Mouse (Mus musculus) heart, embryonic 15.5 days (tissue): Measurements from ENCODE around the gene Tceal9. TPM values are rescaled to one million over a fixed set of nuclear protein-coding genes. Genes with fewer than 3 reads are reported as not detected.

Experiments
- ATAC-seq: fragments of 200-750 bp; cut with Nextera tagmentation; replicated peaks from 2 replicates; pipeline ENCODE4 v1.8.0; 2017; ENCODE audit warnings: low read depth, moderate TSS enrichment; ENCODE audit not compliant: insufficient number of reproducible peaks, insufficient read depth, low FRiP score
- H3K27ac ChIP-seq: fragments of 300-500 bp; sonication (generic); 2 replicates; pipeline ENCODE4 v1.5.1; 2015; ENCODE audit warnings: mild to moderate bottlenecking, inconsistent platforms
- H3K27me3 ChIP-seq: fragments of 300-500 bp; sonication (generic); 2 replicates; pipeline ENCODE4 v1.6.1; 2015; ENCODE audit warnings: inconsistent platforms
- H3K36me3 ChIP-seq: fragments of 300-500 bp; sonication (generic); 2 replicates; pipeline ENCODE4 v1.6.1; 2015; ENCODE audit warnings: mild to moderate bottlenecking, inconsistent platforms
- H3K4me1 ChIP-seq: fragments of 300-500 bp; sonication (generic); replicated peaks from 2 replicates; pipeline ENCODE4 v1.6.1; 2015; ENCODE audit warnings: inconsistent platforms
- H3K4me2 ChIP-seq: fragments of 300-500 bp; sonication (generic); 2 replicates; pipeline ENCODE4 v1.6.1; 2015; ENCODE audit warnings: inconsistent platforms, mild to moderate bottlenecking, moderate library complexity
- H3K4me3 ChIP-seq: fragments of 300-500 bp; sonication (generic); 2 replicates; pipeline ENCODE4 v1.5.1; 2015; ENCODE audit warnings: mild to moderate bottlenecking, inconsistent platforms
- H3K9ac ChIP-seq: fragments of 300-500 bp; sonication (generic); 2 replicates; pipeline ENCODE4 v1.6.1; 2015; ENCODE audit warnings: mild to moderate bottlenecking, inconsistent platforms
- H3K9me3 ChIP-seq: fragments of 300-500 bp; sonication (generic); replicated peaks from 2 replicates; pipeline ENCODE4 v1.6.1; 2016; ENCODE audit warnings: inconsistent platforms
- WGBS: fragments of 180-500 bp; shearing (Covaris S2); methylation state at CpG from one replicate; pipeline ENCODE4 v1.1.7; 2015; ENCODE audit warnings: mixed read lengths; 5-methylcytosine and 5-hydroxymethylcytosine counted together
- polyA plus RNA-seq: library from polyadenylated mRNA; unstranded; fragments of >200 nt; fragmentation: Nextera tagmentation; extraction: Ambion mirVana; gene quantifications from 2 replicates; pipeline ENCODE4 v1.2.1, GENCODE M21; 2015

The Tceal9 gene
- polyA plus RNA-seq, 1 experiment from 2014 or later, result 423 TPM

GRCm38 (mm10) chrX:136275386-136275785 lies 30.5 kb downstream of the Tceal9 start:
- no peak overlapping the region for H3K4me2 ChIP-seq
- ATAC-seq, result no peak
- H3K4me1 ChIP-seq, result peaks cover 5% of the 10 kb centered on the region; the same call in 1 of the 2 replicates
- H3K36me3 ChIP-seq, result no peaks in the 10 kb centered on the region
- no peaks in the 10 kb centered on the region for H3K9me3 ChIP-seq
- H3K4me3 ChIP-seq, result no peak overlapping the region
- 44% methylated on average over 3 of the region's 3 CpGs for WGBS
- no peak overlapping the region for H3K27ac ChIP-seq
- H3K27me3 ChIP-seq, result no peaks in the 10 kb centered on the region
- no peak overlapping the region for H3K9ac ChIP-seq

GRCm38 (mm10) chrX:136277577-136277976 lies 32.7 kb downstream of the Tceal9 start:
- no peak for ATAC-seq
- H3K36me3 ChIP-seq, result no peaks in the 10 kb centered on the region
- no peak overlapping the region for H3K4me3 ChIP-seq
- no peak overlapping the region for H3K4me2 ChIP-seq
- H3K9ac ChIP-seq, result no peak overlapping the region
- H3K9me3 ChIP-seq, result no peaks in the 10 kb centered on the region
- no peaks in the 10 kb centered on the region for H3K4me1 ChIP-seq
- H3K27ac ChIP-seq, result no peak overlapping the region
- 81% methylated on average over 7 of the region's 7 CpGs for WGBS
- no peaks in the 10 kb centered on the region for H3K27me3 ChIP-seq

- H3K4me3 ChIP-seq, result no peak overlapping the region
- ATAC-seq, result no peak
- H3K27me3 ChIP-seq, result no peaks in the 10 kb centered on the region
- no peaks in the 10 kb centered on the region for H3K9me3 ChIP-seq
- no peak overlapping the region for H3K27ac ChIP-seq
- no peak overlapping the region for H3K4me2 ChIP-seq
- no peaks in the 10 kb centered on the region for H3K4me1 ChIP-seq
- H3K36me3 ChIP-seq, result no peaks in the 10 kb centered on the region
- no peak overlapping the region for H3K9ac ChIP-seq
Measured at GRCm38 (mm10) chrX:136278401-136278800, 33.5 kb downstream of the Tceal9 start.

GRCm38 (mm10) chrX:136279410-136279809 lies 34.5 kb downstream of the Tceal9 start:
- no peak for ATAC-seq
- H3K27me3 ChIP-seq, result no peaks in the 10 kb centered on the region
- H3K4me1 ChIP-seq, result no peaks in the 10 kb centered on the region
- 76% methylated on average over 5 of the region's 5 CpGs for WGBS
- no peak overlapping the region for H3K4me3 ChIP-seq
- no peak overlapping the region for H3K9ac ChIP-seq
- H3K27ac ChIP-seq, result no peak overlapping the region
- H3K36me3 ChIP-seq, result no peaks in the 10 kb centered on the region
- no peak overlapping the region for H3K4me2 ChIP-seq
- H3K9me3 ChIP-seq, result no peaks in the 10 kb centered on the region

DNA sequence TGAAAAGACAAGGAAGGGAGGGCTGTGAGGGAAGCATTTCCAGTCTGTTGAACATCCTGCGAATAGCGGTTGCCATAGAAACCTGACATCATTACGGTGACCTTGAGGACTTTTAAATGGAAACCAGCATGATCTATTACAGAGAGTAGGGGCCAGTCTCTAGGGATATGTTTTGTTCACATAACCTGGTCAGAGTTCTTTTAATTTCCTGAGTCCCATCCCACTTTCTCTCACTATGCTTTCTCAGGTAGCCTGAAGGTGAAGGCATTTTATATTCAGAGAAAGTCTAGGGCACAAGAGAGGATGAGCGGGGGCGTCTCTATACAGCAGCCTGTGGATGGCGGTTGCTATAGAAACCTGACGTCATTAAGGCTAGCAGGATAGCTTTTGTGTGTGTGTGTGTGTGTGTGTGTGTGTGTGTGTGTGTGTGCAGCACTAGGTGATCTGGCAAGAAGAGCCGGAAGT lies 46.0 kb downstream of the Tceal9 start:
- no peaks in the 10 kb centered on the region for H3K4me1 ChIP-seq
- no peak overlapping the region for H3K4me2 ChIP-seq
- no peaks in the 10 kb centered on the region for H3K36me3 ChIP-seq
- H3K4me3 ChIP-seq, result no peak overlapping the region
- no peak overlapping the region for H3K9ac ChIP-seq
- 36% methylated on average over 8 of the region's 8 CpGs for WGBS
- no peaks in the 10 kb centered on the region for H3K9me3 ChIP-seq
- no peak overlapping the region for H3K27ac ChIP-seq
- no peaks in the 10 kb centered on the region for H3K27me3 ChIP-seq
- no peak for ATAC-seq

Other genes with a start within 250 kb of the Tceal9 start
- 19.3 and 20.9 TPM in 2 replicates for gene Arxes1, start 211.7 kb upstream of the Tceal9 start, polyA plus RNA-seq
- 12.5 and 28.2 TPM in 2 replicates for gene Bex2, start 176.8 kb upstream of the Tceal9 start, polyA plus RNA-seq
- gene Nxf3, start 159.8 kb upstream of the Tceal9 start, polyA plus RNA-seq, result 0.09 and 0.53 TPM in 2 replicates
- gene Bex4, start 106.1 kb upstream of the Tceal9 start, polyA plus RNA-seq, result 131 and 190 TPM in 2 replicates
- 219 and 266 TPM in 2 replicates for gene Tceal8, start 72.7 kb upstream of the Tceal9 start, polyA plus RNA-seq
- gene Tceal5, start 41.2 kb upstream of the Tceal9 start, polyA plus RNA-seq, result 14.3 and 20.2 TPM in 2 replicates
- gene Tceal7, start 30.3 kb upstream of the Tceal9 start, polyA plus RNA-seq, result 12.0 and 20.2 TPM in 2 replicates
- 189 and 225 TPM in 2 replicates for gene Bex1, start 29.6 kb upstream of the Tceal9 start, polyA plus RNA-seq
- gene Bex3, start 25.2 kb downstream of the Tceal9 start, polyA plus RNA-seq, result 396 and 413 TPM in 2 replicates